In the genomic region with DNA sequence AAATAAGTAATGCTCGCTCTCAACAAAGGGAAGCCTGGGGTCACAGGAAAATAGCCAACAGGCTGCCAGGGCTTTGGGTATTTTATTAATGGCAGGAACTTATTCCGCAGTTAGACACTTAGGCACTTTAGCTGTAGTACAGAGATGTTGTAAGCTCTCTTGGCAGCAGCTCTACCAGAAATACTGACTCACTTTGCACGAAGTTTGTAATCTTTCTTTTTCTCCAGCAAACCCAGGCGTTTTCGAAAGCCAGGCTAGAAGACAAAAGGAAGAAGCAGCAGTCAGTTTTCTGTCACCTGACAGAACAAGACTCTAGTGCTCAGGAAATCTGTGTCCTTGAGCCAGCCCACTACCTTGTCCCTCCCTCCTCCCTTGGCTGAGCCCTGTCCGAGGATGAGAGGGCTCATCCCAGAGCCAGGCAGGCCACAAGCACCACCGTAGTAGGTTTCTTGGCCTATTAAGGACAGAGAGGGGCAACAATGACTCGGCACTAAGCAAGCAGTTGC, we compare ENCODE assay signal across 15 mouse cellular contexts. TPM values are rescaled to one million over a fixed set of nuclear protein-coding genes. Genes with fewer than 3 reads are reported as not detected.
DNase-seq lines count a peak whose midpoint lies in the region; ATAC-seq and TF ChIP-seq lines count a peak whose summit lies in the region.
"Had no signal": no experiment of that assay in that cellular context is flagged by ENCODE, and none has a peak within 500 bp of the region (broad histone marks: within the 10 kb centered on the region; RNA-seq: fewer than 3 reads in every experiment).

No protein-coding gene starts in this region.

- H3K27ac ChIP-seq in gastrocnemius, adult 2 months = peak overlapping the region; percentile 88
- 0 out of 2 replicates have a peak overlapping the region, but pooled peaks have one; percentile 1 for H3K27ac ChIP-seq in liver, embryonic 12.5 days
- peak overlapping the region; percentile 77 for H3K27ac ChIP-seq in heart, postnatal 0 days (ENCODE audit: low read depth)
- H3K27ac ChIP-seq: forebrain, embryonic 12.5 days; liver, embryonic 14.5 days; neural tube, embryonic 12.5 days had no signal

- CTCF ChIA-PET in Patski (lab: Charles Lee) = interaction anchor here (1.3 to 3.7 kb wide), 4 partner anchors 8 to 25 kb away, joined by 3 to 16 read pairs (median 5); no protein-coding TSS in a partner anchor

- no peak for ATAC-seq in liver, embryonic 12.5 days
- peak; percentile 54 for ATAC-seq in Patski
- ATAC-seq in heart, postnatal 0 days (ENCODE audit: insufficient read depth, low read depth) = 0 out of 2 replicates have a peak, but pooled peaks have one; percentile 17
- ATAC-seq: hindbrain, embryonic 16.5 days had no signal

- H3K9ac ChIP-seq in liver, embryonic 12.5 days = no peak overlapping the region
- H3K9ac ChIP-seq in heart, postnatal 0 days (replicated peaks; ENCODE audit: low read depth, low read length) = no peak overlapping the region
- H3K9ac ChIP-seq: forebrain, embryonic 12.5 days; liver, embryonic 14.5 days; neural tube, embryonic 12.5 days had no signal

- no peak for TF ChIP-seq EP300 in heart, postnatal 0 days (IDR thresholded peaks at IDR 0.05; ENCODE audit: low read depth)

- H3K36me3 ChIP-seq in liver, embryonic 12.5 days = peaks cover 82% of the 10 kb centered on the region
- peaks cover 31% of the 10 kb centered on the region for H3K36me3 ChIP-seq in heart, postnatal 0 days (replicated peaks; ENCODE audit: control insufficient read depth, insufficient read depth, low read length)

- POLR2A ChIA-PET in Patski (lab: Charles Lee) = interaction anchor here (0.7 kb wide), 1 partner anchor 15 kb away, joined by 5 read pairs; no protein-coding TSS in a partner anchor

- 74% methylated on average over 8 of the region's 8 CpGs for WGBS in liver, embryonic 12.5 days (ENCODE audit: insufficient replicate concordance)
- WGBS in heart, postnatal 0 days = 42% methylated on average over 8 of the region's 8 CpGs

- peak; percentile 69 for DNase-seq in gastrocnemius, adult 2 months
- no peak for DNase-seq in gastrocnemius, postnatal 14 days
- DNase-seq in liver (no peak), Patski (ENCODE audit: low read depth, low spot score) (no peak)
- DNase-seq in heart, postnatal 0 days (ENCODE audit: low spot score) = no peak
- DNase-seq in ovary, postnatal 36 days (ENCODE audit: low spot score) = no peak
- DNase-seq in thymus, postnatal 36 days = no peak
- DNase-seq: cerebellum, adult 8-10 months; kidney, postnatal 36 days had no signal

- H3K4me2 ChIP-seq in liver, embryonic 12.5 days = no peak overlapping the region
- no peak overlapping the region for H3K4me2 ChIP-seq in heart, postnatal 0 days (ENCODE audit: low read depth, low read length)
- H3K4me2 ChIP-seq: forebrain, embryonic 12.5 days; midbrain, embryonic 11.5 days; neural tube, embryonic 12.5 days had no signal

- H3K9me3 ChIP-seq in liver, embryonic 12.5 days (replicated peaks) = no peaks in the 10 kb centered on the region
- H3K9me3 ChIP-seq in heart, postnatal 0 days (replicated peaks; ENCODE audit: control insufficient read depth, low read length) = no peaks in the 10 kb centered on the region
- H3K9me3 ChIP-seq: forebrain, embryonic 12.5 days; neural tube, embryonic 12.5 days had no signal

- intact Hi-C loops in gastrocnemius, adult 2 months (cut with DNase I) = loop anchor here (2.0 kb wide), 1 partner anchor 15 kb away; the partner anchor contains the start of gene Fhl3
- intact Hi-C loops in gastrocnemius, postnatal 14 days (cut with DNase I; ENCODE audit: low total_unique reads) = no loop called here

- in situ Hi-C loops in Patski (cut with MboI; ENCODE audit: low pct_unique_long_range_greater_than_20kb) = loop anchor here (5.0 kb wide), 1 partner anchor 36 kb away; no protein-coding TSS in a partner anchor

- H3K4me1 ChIP-seq in liver, embryonic 12.5 days = peaks cover 22% of the 10 kb centered on the region
- peaks cover 7% of the 10 kb centered on the region; the same call in 1 of the 2 replicates for H3K4me1 ChIP-seq in heart, postnatal 0 days (ENCODE audit: control insufficient read depth, insufficient read depth)
- H3K4me1 ChIP-seq: forebrain, embryonic 12.5 days; neural tube, embryonic 12.5 days had no signal

- H3K4me3 ChIP-seq in gastrocnemius, adult 2 months = peak overlapping the region; percentile 38
- no peak overlapping the region for H3K4me3 ChIP-seq in liver, embryonic 12.5 days
- H3K4me3 ChIP-seq in heart, postnatal 0 days (ENCODE audit: low read depth, low read length) = no peak overlapping the region
- H3K4me3 ChIP-seq: forebrain, embryonic 12.5 days; neural tube, embryonic 12.5 days had no signal

- H3K27me3 ChIP-seq in liver, embryonic 12.5 days (replicated peaks) = no peaks in the 10 kb centered on the region
- no peaks in the 10 kb centered on the region for H3K27me3 ChIP-seq in Patski
- H3K27me3 ChIP-seq in heart, postnatal 0 days (ENCODE audit: control insufficient read depth, insufficient read depth, low read length) = no peaks in the 10 kb centered on the region
- H3K27me3 ChIP-seq: forebrain, embryonic 12.5 days; neural tube, embryonic 12.5 days had no signal

- TF ChIP-seq CTCF in gastrocnemius, adult 2 months (IDR thresholded peaks at IDR 0.05) = no peak
- TF ChIP-seq CTCF in Patski (IDR thresholded peaks at IDR 0.05) = no peak
- no peak for TF ChIP-seq CTCF in heart, postnatal 0 days (IDR thresholded peaks at IDR 0.05; ENCODE audit: low read depth)

RNA-seq across cellular contexts. Expression of gene Utp11, which starts 7.5 kb away (rescaled TPM):
- 10 to 100 TPM; 17.5 to 21.5 TPM for total RNA-seq in gastrocnemius, adult 2 months (2021)
- total RNA-seq in gastrocnemius, postnatal 14 days (2021) = 10 to 100 TPM; 16.5 to 20.4 TPM
- 51.4 and 51.5 TPM in 2 replicates for polyA plus RNA-seq in liver, embryonic 12.5 days (2016; fragmentation: Nextera tagmentation; extraction: Ambion mirVana)
- polyA plus RNA-seq in Patski (2021) = 40.6 TPM
- total RNA-seq in heart, postnatal 0 days (2014; rRNA removed; ENCODE audit: low replicate concordance) = 2.6 and 5.5 TPM in 2 replicates
- 33.4 and 39.7 TPM in 2 replicates for polyA plus RNA-seq in heart, postnatal 0 days (2015; fragmentation: Nextera tagmentation; extraction: Ambion mirVana)

RNA-seq across cellular contexts. Expression of gene Fhl3, which starts 14.6 kb away (rescaled TPM):
- 100 to 1,000 TPM; 151 to 515 TPM for total RNA-seq in gastrocnemius, adult 2 months (2021)
- 100 to 1,000 TPM in 1 of 2 experiments, 10 to 100 TPM in 1; 77.5 to 112 TPM for total RNA-seq in gastrocnemius, postnatal 14 days (2021)
- 3.5 and 3.7 TPM in 2 replicates for polyA plus RNA-seq in liver, embryonic 12.5 days (2016; fragmentation: Nextera tagmentation; extraction: Ambion mirVana)
- polyA plus RNA-seq in Patski (2021) = 35.5 TPM
- 7.1 and 14.5 TPM in 2 replicates for total RNA-seq in heart, postnatal 0 days (2014; rRNA removed; ENCODE audit: low replicate concordance)
- polyA plus RNA-seq in heart, postnatal 0 days (2015; fragmentation: Nextera tagmentation; extraction: Ambion mirVana) = 6.2 and 6.5 TPM in 2 replicates

RNA-seq across cellular contexts. Expression of gene Sf3a3, which starts 28.6 kb away (rescaled TPM):
- total RNA-seq in gastrocnemius, adult 2 months (2021) = 10 to 100 TPM; 11.1 to 14.3 TPM
- 10 to 100 TPM; 14.7 to 17.4 TPM for total RNA-seq in gastrocnemius, postnatal 14 days (2021)
- polyA plus RNA-seq in liver, embryonic 12.5 days (2016; fragmentation: Nextera tagmentation; extraction: Ambion mirVana) = 116 and 121 TPM in 2 replicates
- 59.3 TPM for polyA plus RNA-seq in Patski (2021)
- 15.4 and 23.6 TPM in 2 replicates for total RNA-seq in heart, postnatal 0 days (2014; rRNA removed; ENCODE audit: low replicate concordance)
- 47.5 and 50.6 TPM in 2 replicates for polyA plus RNA-seq in heart, postnatal 0 days (2015; fragmentation: Nextera tagmentation; extraction: Ambion mirVana)

RNA-seq across cellular contexts. Expression of gene Pou3f1, which starts 29.3 kb away (rescaled TPM):
- total RNA-seq in gastrocnemius, adult 2 months (2021) = under 1 TPM; 0.14 to 0.26 TPM
- 1 to 10 TPM; 1.3 to 2.2 TPM for total RNA-seq in gastrocnemius, postnatal 14 days (2021)
- polyA plus RNA-seq in liver, embryonic 12.5 days (2016; fragmentation: Nextera tagmentation; extraction: Ambion mirVana) = 0.02 and 0.22 TPM in 2 replicates
- 0.24 TPM for polyA plus RNA-seq in Patski (2021)
- 0.04 and 1.5 TPM in 2 replicates for total RNA-seq in heart, postnatal 0 days (2014; rRNA removed; ENCODE audit: low replicate concordance)
- 0.03 and 0.08 TPM in 2 replicates for polyA plus RNA-seq in heart, postnatal 0 days (2015; fragmentation: Nextera tagmentation; extraction: Ambion mirVana)

RNA-seq across cellular contexts. Expression of gene Inpp5b, which starts 55.7 kb away (rescaled TPM):
- total RNA-seq in gastrocnemius, adult 2 months (2021) = 10 to 100 TPM in 1 of 2 experiments, 1 to 10 TPM in 1; 8.9 to 10.6 TPM
- 1 to 10 TPM; 8.7 to 9.4 TPM for total RNA-seq in gastrocnemius, postnatal 14 days (2021)
- 49.7 and 50.3 TPM in 2 replicates for polyA plus RNA-seq in liver, embryonic 12.5 days (2016; fragmentation: Nextera tagmentation; extraction: Ambion mirVana)
- 15.6 TPM for polyA plus RNA-seq in Patski (2021)
- total RNA-seq in heart, postnatal 0 days (2014; rRNA removed; ENCODE audit: low replicate concordance) = 4.7 and 8.2 TPM in 2 replicates
- polyA plus RNA-seq in heart, postnatal 0 days (2015; fragmentation: Nextera tagmentation; extraction: Ambion mirVana) = 8.0 and 10.4 TPM in 2 replicates

Comparison
In these comparisons a context has a peak if more than half of its experiments do, and no peak if none do; other contexts are left out.
1. H3K27ac ChIP-seq: peak in every context shown above with its lines; median percentile 88 in gastrocnemius, adult 2 months; 77 in heart, postnatal 0 days; 1 in liver, embryonic 12.5 days.